Mouse (Mus musculus): ENCODE data around the gene Scube3. TPM values are rescaled to one million over a fixed set of nuclear protein-coding genes. Genes with fewer than 3 reads are reported as not detected.

Gene Scube3
- total and polyA plus RNA-seq, 3 experiments: 0.22 TPM; not detected in 2

DNA sequence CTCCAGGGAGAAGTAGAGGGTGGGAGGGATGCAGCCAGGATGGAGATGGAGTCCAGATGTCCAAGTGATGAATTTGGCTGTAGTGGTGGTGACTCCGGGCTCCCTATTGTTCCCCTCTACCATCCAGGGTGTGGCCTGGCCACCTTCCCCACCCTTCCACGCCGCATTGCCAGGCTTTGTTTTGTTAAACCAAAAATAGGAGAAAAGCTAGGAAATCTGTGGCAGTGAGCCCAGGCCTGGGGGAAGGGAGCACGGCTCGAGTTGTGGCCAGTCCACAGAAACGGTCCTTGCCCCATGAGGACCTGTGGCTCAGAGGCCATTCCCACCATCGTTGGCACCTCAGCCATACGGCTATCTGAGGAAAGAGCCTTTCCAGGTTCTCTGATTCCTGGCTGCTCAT is 13.0 kb downstream of the Scube3 start:
- Histone ChIP-seq H3K4me3 (ENCODE audit: low read depth, low read length) (no peak overlapping the region), H3K36me3 (replicated peaks) (no peaks in the 10 kb centered on the region), H3K9me3 (replicated peaks) (no peaks in the 10 kb centered on the region), H3K27me3 (ENCODE audit: insufficient read depth, low read length) (peaks cover 54% of the 10 kb centered on the region), H3K4me1 (ENCODE audit: insufficient read depth, low read depth, low read length) (no peaks in the 10 kb centered on the region)
- TF ChIP-seq POLR2AphosphoS5 (IDR thresholded peaks at IDR 0.05; ENCODE audit: insufficient replicate concordance, low read depth, low read length) (no peak), CTCF (IDR thresholded peaks at IDR 0.05; ENCODE audit: low read depth, low read length) (no peak), GATA1 (IDR thresholded peaks at IDR 0.05; ENCODE audit: borderline replicate concordance, low read length) (no peak), GATA2 (IDR thresholded peaks at IDR 0.05; ENCODE audit: borderline replicate concordance, low read depth, low read length) (no peak), TAL1 (conservative IDR thresholded peaks at IDR 0.05; ENCODE audit: low read depth, low read length) (no peak)
- DNase-seq (ENCODE audit: low spot score) (no peak), ATAC-seq (ENCODE audit: extremely low read depth, insufficient number of reproducible peaks, low FRiP score, poor library complexity, severe bottlenecking) (no peak)

DNA sequence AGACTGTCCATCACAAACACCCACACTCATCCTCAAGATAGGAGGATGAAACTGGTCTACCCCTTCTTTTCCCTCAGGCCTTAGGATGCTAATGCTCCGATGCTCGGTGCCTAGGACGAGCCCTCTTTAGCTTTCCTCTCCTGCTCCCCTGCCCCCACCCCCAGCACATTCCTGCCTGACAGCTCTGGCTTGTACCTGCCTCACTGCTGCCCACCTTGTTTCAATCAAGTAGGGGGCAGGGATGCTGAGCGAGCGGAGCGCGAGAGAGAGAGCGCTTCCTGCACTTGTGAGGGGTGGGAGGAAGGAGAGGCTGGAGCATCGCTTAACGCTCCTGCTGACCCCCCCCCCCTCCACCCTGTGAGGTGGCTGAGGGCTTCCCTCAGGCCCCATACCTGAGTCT is 18.4 kb downstream of the Scube3 start:
- no peaks in the 10 kb centered on the region for H3K4me1 ChIP-seq (ENCODE audit: insufficient read depth, low read depth, low read length)
- peaks cover 78% of the 10 kb centered on the region for H3K27me3 ChIP-seq (ENCODE audit: insufficient read depth, low read length)
- H3K9me3 ChIP-seq (replicated peaks): no peaks in the 10 kb centered on the region
- H3K4me3 ChIP-seq (ENCODE audit: low read depth, low read length): no peak overlapping the region
- ATAC-seq (ENCODE audit: extremely low read depth, insufficient number of reproducible peaks, low FRiP score, poor library complexity, severe bottlenecking) (no peak), DNase-seq (ENCODE audit: low spot score) (no peak)
- TF ChIP-seq GATA1 (IDR thresholded peaks at IDR 0.05; ENCODE audit: borderline replicate concordance, low read length): no peak
- no peak for TF ChIP-seq POLR2AphosphoS5 (IDR thresholded peaks at IDR 0.05; ENCODE audit: insufficient replicate concordance, low read depth, low read length)
- TF ChIP-seq CTCF (IDR thresholded peaks at IDR 0.05; ENCODE audit: low read depth, low read length): no peak
- TF ChIP-seq GATA2 (IDR thresholded peaks at IDR 0.05; ENCODE audit: borderline replicate concordance, low read depth, low read length): no peak
- no peak for TF ChIP-seq TAL1 (conservative IDR thresholded peaks at IDR 0.05; ENCODE audit: low read depth, low read length)
- no peaks in the 10 kb centered on the region for H3K36me3 ChIP-seq (replicated peaks)

DNA sequence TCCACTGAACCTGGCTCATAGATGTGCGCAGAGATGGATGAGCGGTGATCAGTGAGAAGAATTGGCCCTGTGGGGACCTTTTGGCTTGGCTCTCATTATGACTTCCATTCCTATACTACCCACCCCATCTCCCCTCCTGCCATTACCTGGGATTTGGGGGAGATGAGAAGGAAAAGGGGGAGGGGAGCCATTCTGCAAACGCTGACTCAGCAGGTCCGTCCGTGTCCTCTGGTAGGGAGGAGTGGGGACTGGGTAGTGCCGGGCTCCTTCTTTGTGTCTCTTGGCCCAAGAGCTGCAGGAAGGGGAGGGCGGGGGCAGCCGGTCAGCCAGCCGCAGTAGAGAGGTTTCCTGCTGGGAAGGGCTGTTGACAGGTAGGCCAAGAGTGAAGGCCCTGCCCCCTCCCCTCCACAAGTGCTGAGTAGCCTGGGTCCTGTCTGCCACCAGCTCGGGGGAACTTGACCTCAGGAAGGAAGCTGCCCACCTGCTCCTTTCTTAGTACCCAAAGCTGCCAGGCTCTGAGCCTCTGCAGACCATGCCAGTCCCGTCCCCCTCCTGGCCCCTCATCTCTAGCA is 19.5 kb downstream of the Scube3 start:
- peaks cover 79% of the 10 kb centered on the region for H3K27me3 ChIP-seq (ENCODE audit: insufficient read depth, low read length)

DNA sequence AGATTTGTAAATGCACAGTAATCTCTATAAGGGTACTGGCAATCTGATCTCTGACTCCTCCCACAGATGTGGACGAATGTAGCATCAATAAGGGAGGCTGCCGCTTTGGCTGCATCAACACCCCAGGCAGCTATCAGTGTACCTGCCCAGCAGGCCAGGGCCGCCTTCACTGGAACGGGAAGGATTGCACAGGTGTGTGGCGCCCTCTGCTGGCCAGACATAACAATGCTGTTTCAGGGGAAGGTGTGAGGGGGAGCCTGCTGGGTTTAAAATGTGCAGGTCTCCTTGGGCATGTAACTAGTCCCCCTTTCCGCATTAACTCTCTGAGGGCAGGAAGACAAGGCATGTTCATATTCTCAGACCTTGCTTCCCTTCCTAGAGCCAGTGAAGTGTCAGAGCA is 21.7 kb downstream of the Scube3 start:
- H3K9me3 ChIP-seq (replicated peaks): no peaks in the 10 kb centered on the region
- no peak overlapping the region for H3K4me3 ChIP-seq (ENCODE audit: low read depth, low read length)
- peak; percentile 83 for DNase-seq (ENCODE audit: low spot score)
- H3K27me3 ChIP-seq (ENCODE audit: insufficient read depth, low read length): peaks cover 80% of the 10 kb centered on the region
- ATAC-seq (ENCODE audit: extremely low read depth, insufficient number of reproducible peaks, low FRiP score, poor library complexity, severe bottlenecking): no peak; the same call in 1 of the 2 replicates
- no peaks in the 10 kb centered on the region for H3K36me3 ChIP-seq (replicated peaks)
- no peaks in the 10 kb centered on the region for H3K4me1 ChIP-seq (ENCODE audit: insufficient read depth, low read depth, low read length)
- TF ChIP-seq CTCF (IDR thresholded peaks at IDR 0.05; ENCODE audit: low read depth, low read length) (peak; percentile 82), TAL1 (conservative IDR thresholded peaks at IDR 0.05; ENCODE audit: low read depth, low read length) (no peak)

More for the DNA sequence above, 19.5 kb downstream of the Scube3 start:
- TF ChIP-seq GATA2 (IDR thresholded peaks at IDR 0.05; ENCODE audit: borderline replicate concordance, low read depth, low read length): no peak
- TF ChIP-seq TAL1 (conservative IDR thresholded peaks at IDR 0.05; ENCODE audit: low read depth, low read length): no peak
- no peak for TF ChIP-seq GATA1 (IDR thresholded peaks at IDR 0.05; ENCODE audit: borderline replicate concordance, low read length)
- no peak for TF ChIP-seq CTCF (IDR thresholded peaks at IDR 0.05; ENCODE audit: low read depth, low read length)
- TF ChIP-seq POLR2AphosphoS5 (IDR thresholded peaks at IDR 0.05; ENCODE audit: insufficient replicate concordance, low read depth, low read length): no peak
- ATAC-seq (ENCODE audit: extremely low read depth, insufficient number of reproducible peaks, low FRiP score, poor library complexity, severe bottlenecking): no peak
- Histone ChIP-seq H3K9me3 (replicated peaks) (no peaks in the 10 kb centered on the region), H3K4me3 (ENCODE audit: low read depth, low read length) (no peak overlapping the region), H3K36me3 (replicated peaks) (no peaks in the 10 kb centered on the region), H3K4me1 (ENCODE audit: insufficient read depth, low read depth, low read length) (no peaks in the 10 kb centered on the region)
- no peak for DNase-seq (ENCODE audit: low spot score)

DNA sequence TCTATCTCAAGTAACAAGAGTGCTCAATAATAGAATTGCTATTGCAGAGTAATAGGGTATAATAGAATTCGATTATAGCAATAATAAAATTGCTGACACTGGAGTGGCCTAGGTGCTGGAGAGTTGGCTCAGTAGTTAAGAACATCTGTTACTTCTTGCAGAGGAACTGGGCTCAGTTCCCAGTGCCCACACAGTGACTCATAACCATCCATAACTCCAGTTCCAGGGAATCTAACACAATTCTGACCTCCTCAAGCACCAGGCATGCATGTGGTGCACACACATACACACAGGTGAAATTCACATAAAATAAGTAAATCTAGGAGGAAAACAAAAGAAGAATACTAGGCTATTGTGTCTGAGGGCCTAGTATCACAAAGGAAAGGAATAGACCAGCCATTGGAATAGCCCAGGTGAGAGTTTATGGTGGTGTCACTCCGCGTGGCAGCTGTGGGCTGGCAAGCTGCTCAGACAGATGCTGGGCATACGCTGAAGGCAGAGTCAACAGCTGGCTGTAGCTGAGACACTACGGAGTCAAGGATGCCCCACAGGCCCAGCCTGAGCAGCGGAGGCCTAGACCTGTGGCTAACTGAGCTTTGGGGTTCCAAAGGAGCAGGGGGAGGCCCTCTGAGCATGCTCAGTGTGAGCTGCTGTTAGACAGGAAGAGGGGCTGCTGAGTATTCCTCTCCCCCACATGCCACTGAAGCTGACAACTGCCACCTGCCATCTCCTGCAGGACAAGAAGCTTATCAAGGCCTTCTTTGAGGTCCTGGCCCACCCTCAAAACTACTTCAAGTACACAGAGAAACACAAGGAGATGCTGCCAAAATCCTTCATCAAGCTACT is 28.7 kb downstream of the Scube3 start:
- Histone ChIP-seq H3K9me3 (replicated peaks) (no peaks in the 10 kb centered on the region), H3K4me1 (ENCODE audit: insufficient read depth, low read depth, low read length) (peaks cover 16% of the 10 kb centered on the region), H3K27me3 (ENCODE audit: insufficient read depth, low read length) (peaks cover 81% of the 10 kb centered on the region), H3K4me3 (ENCODE audit: low read depth, low read length) (no peak overlapping the region), H3K36me3 (replicated peaks) (no peaks in the 10 kb centered on the region)
- no peak for TF ChIP-seq TAL1 (conservative IDR thresholded peaks at IDR 0.05; ENCODE audit: low read depth, low read length)
- TF ChIP-seq GATA2 (IDR thresholded peaks at IDR 0.05; ENCODE audit: borderline replicate concordance, low read depth, low read length): no peak
- TF ChIP-seq CTCF (IDR thresholded peaks at IDR 0.05; ENCODE audit: low read depth, low read length): no peak
- ATAC-seq (ENCODE audit: extremely low read depth, insufficient number of reproducible peaks, low FRiP score, poor library complexity, severe bottlenecking) (no peak), DNase-seq (ENCODE audit: low spot score) (no peak)

DNA sequence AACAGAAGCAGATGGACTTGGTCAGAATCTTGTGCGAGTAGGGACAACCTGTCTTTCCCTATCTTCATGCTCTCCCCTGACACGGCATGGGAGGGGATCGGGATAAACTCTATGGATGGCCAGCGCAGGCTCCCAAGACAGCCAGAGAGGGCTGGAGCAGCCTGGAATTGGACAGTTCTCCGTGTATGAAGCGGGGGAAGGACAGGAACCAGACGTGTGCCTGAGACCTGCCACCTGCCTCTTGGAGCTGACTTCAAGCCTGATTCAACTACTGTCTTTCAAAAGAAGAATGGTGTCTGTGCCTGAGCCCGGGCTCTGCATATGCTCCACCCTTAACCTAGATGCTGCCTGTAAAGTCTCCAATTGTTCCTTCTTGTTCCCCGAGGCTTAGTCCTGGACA is 30.7 kb downstream of the Scube3 start:
- Histone ChIP-seq H3K4me3 (ENCODE audit: low read depth, low read length) (no peak overlapping the region), H3K36me3 (replicated peaks) (no peaks in the 10 kb centered on the region), H3K27me3 (ENCODE audit: insufficient read depth, low read length) (peaks cover 69% of the 10 kb centered on the region), H3K4me1 (ENCODE audit: insufficient read depth, low read depth, low read length) (peaks cover 27% of the 10 kb centered on the region), H3K9me3 (replicated peaks) (no peaks in the 10 kb centered on the region)
- DNase-seq (ENCODE audit: low spot score) (no peak), ATAC-seq (ENCODE audit: extremely low read depth, insufficient number of reproducible peaks, low FRiP score, poor library complexity, severe bottlenecking) (no peak)
- TF ChIP-seq TAL1 (conservative IDR thresholded peaks at IDR 0.05; ENCODE audit: low read depth, low read length) (no peak), CTCF (IDR thresholded peaks at IDR 0.05; ENCODE audit: low read depth, low read length) (no peak), POLR2AphosphoS5 (IDR thresholded peaks at IDR 0.05; ENCODE audit: insufficient replicate concordance, low read depth, low read length) (no peak), GATA2 (IDR thresholded peaks at IDR 0.05; ENCODE audit: borderline replicate concordance, low read depth, low read length) (no peak), GATA1 (IDR thresholded peaks at IDR 0.05; ENCODE audit: borderline replicate concordance, low read length) (no peak)

Measured in G1E (cell line).